Mouse (Mus musculus) fat pad, adult 2 months (tissue): Measurements from ENCODE around the gene Mrpl39.
A peak's percentile ranks its signal among the peaks of the same experiment; 100 is the strongest.

Experiments
- DNase-seq: peaks from one replicate; pipeline ENCODE4 v3.0.0-alpha.2; 2011; ENCODE audit warnings: low read depth, low spot score; ENCODE audit errors: extremely low read depth

Gene Mrpl39

DNA sequence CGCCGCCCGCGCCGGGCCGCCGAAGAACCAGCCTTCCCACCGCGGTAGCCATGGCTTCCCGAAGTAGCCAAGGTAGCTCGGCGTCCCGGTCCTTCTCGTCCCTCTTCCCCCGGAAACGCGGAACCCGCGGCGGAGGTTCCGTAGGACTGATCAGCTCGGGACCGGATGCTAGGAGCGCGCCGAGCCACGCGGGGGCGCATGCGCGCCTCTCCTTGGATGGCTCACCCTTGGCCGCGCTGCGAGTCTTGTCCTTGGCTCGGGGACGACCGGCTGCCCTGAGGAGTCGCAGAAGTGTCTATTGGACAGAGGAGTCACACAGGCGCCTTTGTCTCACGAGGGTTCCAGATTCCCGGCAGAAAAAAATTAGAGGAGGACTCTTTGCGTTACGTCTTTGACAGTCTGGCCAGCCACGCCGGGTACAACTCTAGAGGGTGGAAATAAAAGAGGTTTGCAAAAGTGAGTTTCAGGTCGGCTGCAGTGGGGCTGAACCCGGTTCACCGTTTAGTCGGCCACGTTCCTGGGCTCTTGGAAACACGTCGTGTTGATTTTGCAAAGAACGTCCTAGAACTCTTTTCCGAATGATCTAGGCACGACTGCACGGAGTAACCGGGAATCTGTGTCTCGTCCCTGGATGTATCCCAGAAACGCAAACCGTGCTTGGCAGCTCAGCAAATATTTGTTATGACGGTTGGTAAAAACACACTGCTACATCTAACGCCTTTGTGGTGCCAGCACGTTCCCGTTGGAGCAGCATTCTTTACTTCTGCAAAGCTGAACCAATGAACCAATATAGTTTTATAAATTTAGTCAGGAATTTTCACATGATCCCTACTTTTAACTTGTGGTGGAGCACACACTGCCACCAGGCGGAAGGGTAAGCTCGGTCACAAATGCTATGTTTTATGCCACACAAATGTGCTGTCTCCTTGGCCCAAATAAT, at the start of gene Mrpl39:
TSS of gene Mrpl39 (minus strand) at position 577 of the 940 bp plus-strand sequence.
- peak; percentile 37 for DNase-seq

DNA sequence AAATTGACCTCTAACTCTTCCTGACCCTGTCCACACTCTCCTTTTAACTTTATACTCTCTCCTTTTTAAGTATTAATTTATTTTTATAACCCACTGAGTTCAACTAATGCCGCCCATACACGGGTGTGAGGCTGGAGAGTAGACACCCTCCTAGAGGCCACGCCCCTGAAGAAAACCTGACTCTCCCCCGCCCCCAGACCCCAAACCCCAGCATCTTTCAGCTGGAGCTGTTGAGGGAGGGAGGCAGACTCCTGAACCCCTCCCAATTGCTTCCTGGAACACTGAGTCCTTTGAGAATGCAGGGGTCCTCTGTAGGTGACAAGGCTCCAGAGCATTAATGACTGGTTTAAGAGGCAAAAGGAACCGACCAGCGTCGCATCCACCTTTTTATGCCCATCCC, 49.4 kb upstream of the Mrpl39 start:
- no peak for DNase-seq

- no peak for DNase-seq
Observed at GRCm38 (mm10) chr16:84783279-84783678, 47.7 kb upstream of the Mrpl39 start.

GRCm38 (mm10) chr16:84779718-84780117, 44.2 kb upstream of the Mrpl39 start:
- DNase-seq: no peak

GRCm38 (mm10) chr16:84778861-84779630, 43.5 kb upstream of the Mrpl39 start:
- no peak for DNase-seq

- no peak for DNase-seq
Observed at GRCm38 (mm10) chr16:84778431-84778830, 42.9 kb upstream of the Mrpl39 start.

DNA sequence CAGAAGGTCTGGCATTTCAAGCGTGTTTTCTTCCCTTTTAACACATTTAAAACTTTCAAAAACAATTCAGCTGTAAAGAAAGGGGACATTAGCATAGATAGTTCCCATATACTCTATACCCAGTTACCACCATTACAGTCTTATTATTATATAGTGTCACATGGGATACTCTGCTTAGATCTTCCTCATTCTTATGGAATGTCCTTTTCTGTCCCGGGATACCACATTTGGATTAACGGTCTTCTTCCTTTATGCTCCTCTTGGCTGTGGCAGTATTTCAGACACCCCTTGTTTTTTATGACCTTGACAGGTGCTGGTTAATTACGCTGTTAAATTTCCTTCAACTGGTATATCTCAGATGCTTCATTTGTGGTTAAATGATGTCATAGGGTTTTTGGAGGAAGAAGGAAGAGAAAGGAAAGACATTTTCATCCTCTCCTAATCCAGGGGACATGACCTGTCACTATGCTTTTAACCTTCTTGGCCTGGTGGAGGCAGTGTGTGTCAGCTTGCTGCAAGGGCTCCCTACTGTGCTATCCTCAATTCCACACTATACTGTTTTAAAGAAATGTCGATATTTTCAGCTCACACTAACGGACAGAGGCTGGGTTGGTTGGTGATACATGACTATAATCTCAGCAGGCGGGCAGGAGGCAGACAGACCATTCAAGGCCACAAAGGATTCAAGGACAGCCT, 40.7 kb upstream of the Mrpl39 start:
- DNase-seq: no peak

DNA sequence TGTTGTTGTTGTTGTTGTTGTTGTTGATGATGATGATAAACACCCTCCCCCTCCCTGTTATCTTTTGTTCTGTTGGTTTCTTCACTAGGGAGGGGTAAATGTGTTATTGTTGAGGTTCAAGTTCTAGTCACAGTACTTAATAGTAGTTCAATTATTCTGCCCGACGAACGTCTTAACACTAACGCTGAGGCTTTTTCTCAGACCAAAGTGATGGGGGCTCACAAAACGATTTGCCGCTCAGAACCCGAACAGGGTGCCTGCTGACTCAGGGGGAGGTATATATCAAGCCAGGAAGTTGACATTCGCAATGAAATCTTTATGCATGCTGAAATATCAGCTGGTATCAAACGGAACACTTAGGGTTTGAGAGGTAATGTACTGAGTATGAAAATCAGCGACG, 39.8 kb upstream of the Mrpl39 start:
- no peak for DNase-seq

DNA sequence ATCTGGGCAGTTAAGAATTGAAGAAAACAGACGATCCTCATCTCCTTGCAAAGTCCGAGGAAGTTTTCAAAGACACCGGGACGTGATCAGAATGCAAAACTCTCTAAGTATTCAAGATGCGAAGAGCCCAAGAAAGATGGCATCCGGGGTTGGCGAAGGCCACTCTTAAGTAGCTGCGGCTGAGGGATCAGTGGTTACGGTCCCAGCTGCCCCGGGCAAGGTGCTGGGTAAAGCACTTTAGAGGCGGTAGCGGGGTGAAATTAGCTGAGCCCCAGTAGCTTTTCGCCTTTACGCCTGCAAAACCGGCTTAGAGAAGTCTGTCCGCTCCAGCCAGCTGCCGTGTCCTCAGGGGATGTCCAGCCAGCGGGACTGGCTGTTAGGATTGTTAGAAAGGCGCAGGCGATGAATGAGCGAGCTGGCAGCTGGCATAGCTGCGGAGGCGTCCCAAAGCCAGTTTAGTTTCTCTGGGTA, 39.3 kb upstream of the Mrpl39 start:
- peak; percentile 31 for DNase-seq

DNA sequence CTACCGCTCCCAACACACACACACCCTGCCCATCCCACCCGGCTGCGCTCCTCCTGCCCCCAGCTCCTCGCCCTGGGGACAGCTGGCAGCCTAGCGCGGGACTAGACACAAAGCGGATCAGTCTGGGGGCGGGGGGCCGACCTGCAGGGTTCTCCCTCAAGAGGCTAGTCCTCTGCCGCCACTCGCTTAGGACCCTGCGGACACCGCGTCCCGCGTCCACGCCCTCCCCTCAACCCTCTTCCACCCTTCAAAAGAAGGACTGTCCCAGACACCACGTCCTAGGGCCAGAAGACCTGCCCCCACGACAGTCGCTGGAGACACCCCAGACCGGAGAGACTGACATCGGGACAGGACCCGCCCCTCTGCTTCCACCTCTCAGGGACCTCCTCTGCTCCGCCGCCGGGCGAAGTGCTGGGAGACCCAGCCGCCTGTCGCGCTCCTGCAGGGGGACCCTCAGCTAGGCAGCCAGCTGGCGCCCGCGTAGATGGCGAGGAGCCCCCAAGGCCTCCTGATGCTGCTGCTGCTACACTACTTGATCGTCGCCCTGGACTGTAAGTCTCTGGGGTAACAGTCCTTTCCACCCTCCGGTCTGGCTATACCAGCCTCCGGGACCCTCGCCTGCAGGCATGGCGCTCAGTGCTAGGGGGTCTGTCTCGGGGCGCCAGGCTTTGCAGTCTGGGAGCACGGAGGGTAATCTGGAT, 38.6 kb upstream of the Mrpl39 start, which contains the start of gene Jam2:
TSS of gene Jam2 (plus strand) at position 121 of the 701 bp plus-strand sequence.
- DNase-seq: no peak

DNA sequence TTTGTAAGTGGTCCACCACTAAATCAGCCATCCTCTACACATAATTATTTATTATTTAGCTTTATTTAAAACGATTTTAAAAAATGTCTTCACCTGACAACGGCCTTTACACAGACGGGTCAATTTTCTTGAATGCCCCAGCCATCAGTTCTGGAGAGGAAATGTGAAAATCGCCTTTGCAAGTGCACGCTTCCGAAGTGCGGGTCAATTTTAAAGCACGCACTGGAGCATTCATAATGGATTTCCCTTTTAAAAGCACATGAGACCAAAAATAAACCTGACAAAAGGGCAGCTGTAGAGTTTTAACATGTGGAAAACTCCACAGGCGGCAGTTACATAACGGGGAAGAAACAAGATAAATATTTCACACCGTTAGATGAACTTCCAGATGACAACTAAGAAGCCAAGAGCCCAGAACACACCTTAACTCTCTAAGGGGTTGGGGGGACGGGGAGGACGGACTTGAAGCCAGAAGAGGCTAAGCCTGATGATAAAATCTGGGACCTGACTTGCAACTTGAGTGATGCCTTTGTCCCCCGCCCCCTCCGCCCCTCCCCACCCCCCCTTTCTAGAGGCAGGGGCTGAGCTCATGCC, 37.8 kb upstream of the Mrpl39 start:
- DNase-seq: no peak

DNA sequence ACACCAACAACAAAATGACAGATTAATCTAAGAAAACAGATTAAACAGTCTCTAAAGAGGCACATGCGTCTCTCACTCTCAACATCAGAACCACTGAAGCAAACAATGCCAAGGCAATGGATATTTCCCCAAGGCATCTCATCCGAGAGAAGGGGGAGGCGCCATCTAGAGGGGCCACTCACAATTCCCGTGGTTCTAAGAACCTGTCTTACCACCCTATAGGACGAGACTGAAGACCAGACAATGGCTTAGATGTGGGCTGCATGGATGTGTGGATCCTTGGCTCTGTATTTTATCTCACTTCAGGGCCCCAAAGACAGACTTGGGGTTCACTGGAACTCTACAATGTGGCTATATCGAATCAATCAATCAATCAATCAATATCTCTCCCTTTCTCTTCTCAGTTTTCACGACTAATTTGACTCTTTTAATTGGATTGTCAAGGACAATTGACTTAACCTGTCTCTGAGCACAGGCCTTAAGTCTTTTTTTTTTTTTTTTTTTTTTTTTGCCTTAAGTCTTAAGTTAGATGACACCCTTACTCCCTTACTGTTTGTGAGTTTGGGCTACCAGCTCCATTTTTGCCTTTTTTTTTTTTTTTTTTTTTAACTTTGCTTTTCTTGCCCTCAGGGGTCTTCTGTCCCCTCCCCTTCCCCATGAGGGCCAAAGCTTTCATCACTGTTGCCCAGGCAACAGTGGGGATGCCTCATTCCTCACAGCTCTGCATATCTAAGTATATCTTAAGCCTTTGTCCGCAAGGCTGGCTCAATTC, 37.1 kb upstream of the Mrpl39 start:
- no peak for DNase-seq

GRCm38 (mm10) chr16:84771461-84771860, 35.9 kb upstream of the Mrpl39 start:
- DNase-seq: no peak

GRCm38 (mm10) chr16:84770891-84771290, 35.3 kb upstream of the Mrpl39 start:
- no peak for DNase-seq

GRCm38 (mm10) chr16:84769619-84770464, 34.3 kb upstream of the Mrpl39 start:
- no peak for DNase-seq

- DNase-seq: no peak
Observed at GRCm38 (mm10) chr16:84769182-84769581, 33.6 kb upstream of the Mrpl39 start.

- no peak for DNase-seq
Observed at GRCm38 (mm10) chr16:84767956-84768355, 32.4 kb upstream of the Mrpl39 start.

DNA sequence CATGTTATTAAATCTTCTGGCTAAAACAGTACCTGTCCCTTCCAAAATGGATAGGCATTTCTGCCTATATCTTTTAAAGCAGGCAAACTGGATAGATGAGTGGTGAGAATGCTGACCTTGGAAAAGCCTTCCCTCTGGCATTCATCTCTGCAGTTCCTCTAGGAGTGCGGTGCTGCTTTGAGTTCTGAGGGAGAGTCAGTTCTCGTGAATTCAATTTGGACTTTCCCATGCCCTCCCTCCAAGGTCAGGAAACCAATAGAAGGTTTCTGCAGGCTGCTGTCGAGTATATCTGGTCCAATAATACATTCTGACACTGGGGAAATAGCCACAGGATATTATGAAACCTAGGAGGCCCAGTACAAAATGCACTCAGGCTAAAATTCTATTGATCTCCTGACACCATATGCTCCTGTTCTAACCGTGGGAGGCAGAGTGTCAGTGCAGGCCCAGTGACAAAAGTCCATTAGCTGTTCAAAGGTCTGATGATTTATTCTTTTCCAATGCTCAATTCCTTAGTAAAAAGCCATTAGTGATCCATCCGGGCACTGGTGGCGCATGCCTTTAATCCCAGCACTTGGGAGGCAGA, 10.3 kb upstream of the Mrpl39 start:
- DNase-seq: no peak
